Mouse (Mus musculus) lung, adult 2 months (tissue): ENCODE results near the gene Gm17949. TPM values are rescaled to one million over a fixed set of nuclear protein-coding genes. Genes with fewer than 3 reads are reported as not detected.

ENCODE experiments used
- DNase-seq: peaks from one replicate; pipeline ENCODE4 v3.0.0; 2022
- H3K4me1 ChIP-seq: fragments of 200-500 bp; 2 replicates; pipeline ENCODE4 v1.6.1; 2011; ENCODE audit warnings: low read length; ENCODE audit not compliant: control insufficient read depth, insufficient read depth
- H3K4me3 ChIP-seq: fragments of 200-500 bp; replicated peaks from 2 replicates; pipeline ENCODE3; 2011; ENCODE audit warnings: low read depth, mild to moderate bottlenecking, control low read depth, low read length; ENCODE audit errors: extremely low read depth
- CTCF ChIP-seq: fragments of 200-500 bp; IDR thresholded peaks from 2 replicates; pipeline ENCODE4 v1.5.1; 2011; ENCODE audit warnings: mild to moderate bottlenecking, low read length, control low read depth; ENCODE audit not compliant: insufficient read depth
- POLR2A ChIP-seq: fragments of 200-500 bp; IDR thresholded peaks from 2 replicates; pipeline ENCODE4 v1.6.1; 2011; ENCODE audit warnings: low read depth, mild to moderate bottlenecking, control low read depth, low read length, borderline replicate concordance; ENCODE audit errors: extremely low read depth
- WGBS: fragments of 180-500 bp; shearing (Covaris S2); methylation state at CpG from one replicate; pipeline ENCODE4 v1.1.7; 2018; 5-methylcytosine and 5-hydroxymethylcytosine counted together
- polyA plus RNA-seq: library from polyadenylated mRNA; depleted of rRNA; stranded (reverse); fragments of >200 nt; gene quantifications from 2 replicates; pipeline ENCODE4 v1.2.3, GENCODE M21; 2012

Gm17949 gene
- polyA plus RNA-seq, 1 experiment: 0.13 TPM

DNA sequence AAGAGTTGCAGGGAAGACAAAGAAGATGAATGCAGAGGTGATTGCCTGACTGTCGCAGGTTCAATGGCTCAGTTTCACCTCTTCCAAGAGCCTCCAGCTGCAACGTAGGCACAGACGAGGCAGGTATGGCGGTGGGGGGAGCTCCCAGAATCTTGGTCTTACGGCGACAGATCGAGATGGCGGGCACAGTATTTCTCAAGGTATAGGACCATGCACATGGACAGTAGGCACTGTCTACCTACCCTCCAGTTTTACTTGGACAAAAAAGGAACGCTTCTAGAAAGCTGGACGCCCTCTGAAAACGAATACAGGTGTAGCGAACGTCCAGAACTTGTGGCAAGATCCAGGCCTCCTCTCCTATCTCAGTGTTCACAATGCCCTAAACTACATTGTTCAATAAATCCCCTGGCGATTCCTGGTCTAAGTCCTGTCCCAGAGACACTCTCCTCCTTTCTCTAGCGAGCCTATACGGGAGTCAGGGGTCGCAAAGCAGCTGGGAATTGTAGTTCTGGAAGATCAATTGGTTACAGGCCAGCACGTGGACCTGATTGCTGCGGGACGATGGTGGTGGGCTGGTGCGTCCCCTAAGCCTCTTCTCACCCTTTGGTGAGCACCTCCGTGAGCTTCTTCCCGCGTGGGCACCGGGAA lies 21.7 kb upstream of the Gm17949 start:
- no peak for DNase-seq
- whole genome bisulfite sequencing: 2% methylated on average over 25 of the region's 25 CpGs
- TF ChIP-seq CTCF (no peak), POLR2A (no peak)
- Histone ChIP-seq H3K4me1 (peaks cover 6% of the 10 kb centered on the region), H3K4me3 (peak overlapping the region; percentile 92)

DNA sequence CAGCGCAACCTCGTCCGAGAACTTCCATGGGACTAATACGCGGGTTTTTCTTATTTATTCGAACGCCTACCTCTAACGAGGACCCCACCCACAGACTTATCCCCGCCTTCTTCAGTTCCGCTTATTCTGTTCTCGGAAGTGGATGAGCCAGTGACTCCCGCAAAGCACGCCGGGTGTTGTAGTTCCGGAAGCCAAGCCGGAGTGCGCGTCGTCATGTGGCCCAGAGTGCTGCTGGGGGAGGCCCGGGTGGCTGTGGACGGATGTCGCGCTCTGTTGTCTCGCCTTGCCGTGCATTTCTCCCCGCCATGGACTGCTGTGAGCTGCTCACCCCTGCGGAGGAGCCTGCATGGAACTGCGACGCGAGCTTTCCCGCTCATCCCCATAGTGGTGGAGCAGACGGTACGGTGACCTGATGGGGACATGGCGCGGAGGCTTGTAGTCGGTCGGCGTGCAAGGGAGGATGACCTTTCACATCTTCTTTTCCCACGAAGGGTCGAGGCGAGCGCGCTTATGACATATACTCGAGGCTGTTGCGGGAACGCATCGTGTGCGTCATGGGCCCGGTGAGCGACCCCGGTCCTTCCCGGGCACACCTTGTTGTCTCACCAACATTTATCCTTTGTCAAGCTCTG lies 21.0 kb upstream of the Gm17949 start, which contains the start of gene Clpp:
Gene Clpp, plus strand, starts transcription at position 191 of the 632 bp plus-strand sequence.
- DNase-seq: peak; percentile 93
- Histone ChIP-seq H3K4me3 (peak within 1 kb of the TSS; percentile 100), H3K4me1 (peaks cover 6% of the 10 kb centered on the region)
- WGBS: under 1% methylated on average over 52 of the region's 52 CpGs
- TF ChIP-seq CTCF: no peak
- peak; percentile 96 for TF ChIP-seq POLR2A

DNA sequence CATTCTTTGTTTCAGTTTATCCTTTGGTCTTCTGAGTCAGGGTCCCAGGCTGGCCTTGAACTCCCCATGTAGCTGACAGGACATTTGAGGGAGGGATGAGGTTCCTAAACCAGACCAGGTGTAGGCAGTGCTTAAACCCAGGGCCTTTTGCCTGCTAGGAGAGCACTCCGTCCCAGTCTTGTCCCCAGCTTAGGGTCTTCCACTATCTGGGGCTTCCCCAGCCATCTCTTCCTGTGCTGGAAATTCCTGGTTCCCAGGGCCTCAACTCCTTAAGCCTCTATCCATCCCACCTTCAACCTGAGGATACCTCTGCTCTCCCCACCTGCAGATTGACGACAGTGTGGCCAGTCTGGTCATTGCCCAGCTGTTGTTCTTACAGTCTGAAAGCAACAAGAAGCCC lies 20.3 kb upstream of the Gm17949 start:
- WGBS: 62% methylated on average over 2 of the region's 2 CpGs
- H3K4me1 ChIP-seq: peaks cover 6% of the 10 kb centered on the region
- no peak for DNase-seq
- no peak for TF ChIP-seq CTCF
- TF ChIP-seq POLR2A: no peak
- H3K4me3 ChIP-seq: peak overlapping the region; percentile 47

- Histone ChIP-seq H3K4me1 (peaks cover 8% of the 10 kb centered on the region), H3K4me3 (no peak overlapping the region)
- TF ChIP-seq POLR2A (no peak), CTCF (no peak)
- 87% methylated on average over 8 of the region's 8 CpGs for WGBS
- no peak for DNase-seq
These were observed 16.2 kb upstream of the Gm17949 start for GRCm38 (mm10) chr17:56995046-56995445.

DNA sequence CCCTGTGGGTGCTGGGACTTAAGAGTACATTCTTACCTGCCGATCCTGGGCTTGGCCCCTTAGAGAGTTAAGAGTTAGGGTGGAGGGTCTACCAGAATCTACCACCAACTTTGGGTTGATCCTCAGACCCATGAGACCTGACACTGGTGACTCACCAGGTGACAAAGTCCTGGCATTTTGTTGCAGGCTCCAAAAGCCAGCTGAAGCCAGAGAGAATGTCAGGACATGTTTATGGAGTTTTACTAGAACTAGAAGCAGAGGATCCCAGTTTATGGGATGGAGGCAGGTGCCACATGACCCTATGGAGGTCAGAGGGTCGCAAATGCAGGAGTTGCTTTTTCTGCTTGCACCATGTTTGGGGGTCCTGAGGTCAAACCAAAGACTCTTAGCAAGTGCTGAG lies 14.8 kb upstream of the Gm17949 start:
- no peak for TF ChIP-seq CTCF
- no peak for TF ChIP-seq POLR2A
- 66% methylated on average over 2 of the region's 2 CpGs for WGBS
- H3K4me1 ChIP-seq: 0 out of 2 replicates have a peak, but pooled peaks cover 2% of the 10 kb centered on the region
- H3K4me3 ChIP-seq: no peak overlapping the region
- no peak for DNase-seq

- TF ChIP-seq POLR2A (peak; percentile 70; the same call in 1 of the 2 replicates), CTCF (peak; percentile 70)
- Histone ChIP-seq H3K4me3 (peak within 1 kb of the TSS; percentile 95), H3K4me1 (0 out of 2 replicates have a peak, but pooled peaks cover 2% of the 10 kb centered on the region)
- DNase-seq: peak; percentile 94
- WGBS: under 1% methylated on average over 38 of the region's 38 CpGs
These were observed 14.1 kb upstream of the Gm17949 start, which contains the start of gene Alkbh7 for GRCm38 (mm10) chr17:56997029-56997667. Gene Alkbh7, plus strand, starts transcription at chr17:56997339.

DNA sequence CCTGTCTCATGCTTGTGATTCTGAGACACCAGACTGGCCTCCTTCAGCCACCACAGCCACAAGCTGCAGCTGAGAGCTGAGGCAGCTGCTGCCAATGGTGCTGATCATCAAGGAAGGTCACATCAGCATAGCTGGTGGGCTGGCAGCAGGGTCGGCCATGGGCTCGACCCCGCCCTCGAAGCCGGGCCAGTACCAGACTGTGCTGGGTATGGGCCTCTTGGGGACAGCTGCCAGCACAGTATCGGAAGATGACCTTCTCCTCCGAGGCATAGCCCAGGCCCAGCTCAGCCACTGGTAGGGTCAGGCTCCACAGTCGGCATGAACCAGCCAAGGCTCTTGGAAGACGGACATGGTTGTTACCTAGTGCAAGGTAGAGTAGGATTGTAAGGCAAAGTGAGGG lies 11.9 kb upstream of the Gm17949 start:
- WGBS: 92% methylated on average over 9 of the region's 9 CpGs
- DNase-seq: no peak
- TF ChIP-seq POLR2A (no peak), CTCF (no peak)

GRCm38 (mm10) chr17:56999968-57000609 lies 11.2 kb upstream of the Gm17949 start, which contains the start of gene Pspn:
Gene Pspn, minus strand, starts transcription at chr17:57000018.
- no peak for DNase-seq

More for the DNA sequence above, 11.9 kb upstream of the Gm17949 start:
- H3K4me3 ChIP-seq: no peak overlapping the region
- H3K4me1 ChIP-seq: 0 out of 2 replicates have a peak, but pooled peaks cover 2% of the 10 kb centered on the region

GRCm38 (mm10) chr17:57001228-57001627 lies 10.0 kb upstream of the Gm17949 start:
- 47% methylated on average over 8 of the region's 8 CpGs for WGBS

More at GRCm38 (mm10) chr17:56999968-57000609, 11.2 kb upstream of the Gm17949 start, which contains the start of gene Pspn:
- TF ChIP-seq CTCF (no peak), POLR2A (no peak)
- 73% methylated on average over 9 of the region's 9 CpGs for WGBS
- 0 out of 2 replicates have a peak, but pooled peaks cover 2% of the 10 kb centered on the region for H3K4me1 ChIP-seq
- no peak within 1 kb of the TSS for H3K4me3 ChIP-seq

More at GRCm38 (mm10) chr17:57001228-57001627, 10.0 kb upstream of the Gm17949 start:
- no peak overlapping the region for H3K4me3 ChIP-seq
- no peak for DNase-seq
- TF ChIP-seq CTCF: no peak
- TF ChIP-seq POLR2A: no peak
- H3K4me1 ChIP-seq: 0 out of 2 replicates have a peak, but pooled peaks cover 2% of the 10 kb centered on the region
